Mouse (Mus musculus) stomach, embryonic 16.5 days (tissue): Measurements from ENCODE around the gene 9230102O04Rik. TPM values are rescaled to one million over a fixed set of nuclear protein-coding genes. Genes with fewer than 3 reads are reported as not detected.

Experiments
- ATAC-seq: fragments of 200-750 bp; cut with Nextera tagmentation; 2 replicates; pipeline ENCODE4 v1.8.0; 2017; ENCODE audit warnings: moderate number of reproducible peaks, moderate TSS enrichment; ENCODE audit not compliant: insufficient read depth, low FRiP score
- H3K27ac ChIP-seq: fragments of 300-500 bp; sonication (generic); 2 replicates; pipeline ENCODE4 v1.5.1; 2014; ENCODE audit warnings: low read length
- H3K27me3 ChIP-seq: fragments of 300-500 bp; sonication (generic); 2 replicates; pipeline ENCODE4 v1.6.1; 2014; ENCODE audit warnings: low read length, control low read depth, mixed read lengths; ENCODE audit not compliant: control insufficient read depth, insufficient read depth
- H3K36me3 ChIP-seq: fragments of 300-500 bp; sonication (generic); 2 replicates; pipeline ENCODE4 v1.6.1; 2014; ENCODE audit warnings: low read length; ENCODE audit not compliant: control insufficient read depth, insufficient read depth
- H3K4me1 ChIP-seq: fragments of 300-500 bp; sonication (generic); 2 replicates; pipeline ENCODE4 v1.6.1; 2014; ENCODE audit warnings: low read length, control low read depth, mixed read lengths; ENCODE audit not compliant: control insufficient read depth, insufficient read depth
- H3K4me2 ChIP-seq: fragments of 300-500 bp; sonication (generic); 2 replicates; pipeline ENCODE4 v1.6.1; 2014; ENCODE audit warnings: low read depth, low read length, mixed read lengths
- H3K4me3 ChIP-seq: fragments of 300-500 bp; sonication (generic); replicated peaks from 2 replicates; pipeline ENCODE4 v1.5.1; 2014; ENCODE audit warnings: mild to moderate bottlenecking, low read length
- H3K9ac ChIP-seq: fragments of 300-500 bp; sonication (generic); 2 replicates; pipeline ENCODE4 v1.6.1; 2014; ENCODE audit warnings: low read length
- H3K9me3 ChIP-seq: fragments of 300-500 bp; sonication (generic); replicated peaks from 2 replicates; pipeline ENCODE4 v1.6.1; 2016; ENCODE audit warnings: low read length, control low read depth; ENCODE audit not compliant: control insufficient read depth
- WGBS: fragments of 180-500 bp; shearing (Covaris S2); extraction: QIAGEN DNeasy Blood & Tissue Kit; methylation state at CpG from one replicate; pipeline ENCODE4 v1.1.7; 2014; 5-methylcytosine and 5-hydroxymethylcytosine counted together
- polyA plus RNA-seq: library from polyadenylated mRNA; unstranded; fragments of >200 nt; fragmentation: Nextera tagmentation; extraction: Ambion mirVana; gene quantifications from 2 replicates; pipeline ENCODE4 v1.2.1, GENCODE M21; 2015

Gene 9230102O04Rik
- polyA plus RNA-seq, 1 experiment from 2014 or later = not detected

DNA sequence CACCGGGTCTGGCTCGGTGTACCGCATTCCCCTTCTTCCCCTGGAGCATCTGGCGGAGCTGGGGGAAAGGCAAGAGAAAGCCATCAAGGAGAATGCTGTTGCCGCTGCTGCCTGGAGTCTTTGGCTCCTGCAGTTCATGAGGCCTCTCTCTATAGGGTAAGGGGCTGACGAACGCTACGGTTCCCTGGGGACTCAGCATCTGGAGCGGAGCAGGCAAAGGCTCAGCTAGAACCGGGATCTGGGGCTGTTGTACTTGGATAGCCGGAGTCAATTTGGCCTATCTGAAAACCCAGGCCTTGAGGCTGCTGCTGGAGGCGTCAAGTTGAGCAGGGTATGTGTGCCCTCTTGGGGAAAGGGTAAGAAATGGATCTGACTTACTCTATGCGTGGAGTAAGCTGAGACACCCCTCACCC is 7.7 kb downstream of the 9230102O04Rik start:
- Histone ChIP-seq H3K4me3 (peak overlapping the region; percentile 28), H3K27me3 (peaks cover 66% of the 10 kb centered on the region), H3K9ac (no peak overlapping the region; the same call in 1 of the 2 replicates), H3K4me1 (peaks cover 16% of the 10 kb centered on the region), H3K36me3 (no peaks in the 10 kb centered on the region), H3K27ac (no peak overlapping the region), H3K9me3 (no peaks in the 10 kb centered on the region), H3K4me2 (peak overlapping the region; percentile 44; the same call in 1 of the 2 replicates)
- no peak for ATAC-seq
- 4% methylated on average over 13 of the region's 13 CpGs for WGBS

DNA sequence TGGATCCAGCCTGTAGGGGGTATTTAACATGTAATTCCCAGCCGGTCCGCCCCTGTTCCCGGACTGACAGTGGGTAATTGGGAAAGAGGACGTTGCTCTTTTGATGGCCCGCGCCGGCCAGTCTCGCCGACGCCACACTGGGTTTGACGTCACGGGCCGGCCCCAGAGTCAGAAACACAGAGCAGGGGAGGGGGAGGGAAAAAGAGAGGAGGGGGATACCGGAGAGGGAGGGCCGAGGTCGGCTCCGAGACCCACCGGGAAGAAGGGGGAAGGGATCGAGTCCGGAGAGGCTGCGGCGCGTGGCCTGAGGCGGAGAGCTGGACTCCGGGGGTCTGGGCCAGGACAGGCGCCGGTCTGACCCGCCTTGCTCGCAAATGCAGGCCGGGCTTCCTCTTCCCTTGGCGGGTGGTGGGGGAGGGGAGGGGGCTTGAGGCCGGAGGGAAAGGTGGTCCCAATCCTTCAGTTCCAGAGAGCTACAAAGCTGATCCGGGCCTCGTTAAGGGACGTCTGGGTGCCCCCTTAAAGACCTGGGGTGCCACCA is 8.2 kb downstream of the 9230102O04Rik start, which contains the start of gene 4930412O13Rik:
TSS of gene 4930412O13Rik (plus strand) at position 202 of the 541 bp plus-strand sequence.
- H3K4me1 ChIP-seq = peaks cover 16% of the 10 kb centered on the region
- WGBS = under 1% methylated on average over 32 of the region's 35 CpGs
- no peaks in the 10 kb centered on the region for H3K9me3 ChIP-seq
- peak within 1 kb of the TSS; percentile 60 for H3K4me3 ChIP-seq
- peaks cover 67% of the 10 kb centered on the region for H3K27me3 ChIP-seq
- peak within 1 kb of the TSS; percentile 98 for H3K4me2 ChIP-seq
- H3K27ac ChIP-seq = no peak within 1 kb of the TSS
- no peak for ATAC-seq
- H3K36me3 ChIP-seq = no peaks in the 10 kb centered on the region
- no peak within 1 kb of the TSS; the same call in none of the 2 replicates for H3K9ac ChIP-seq

GRCm38 (mm10) chr2:9880271-9880670 is 9.1 kb downstream of the 9230102O04Rik start:
- peaks cover 16% of the 10 kb centered on the region for H3K4me1 ChIP-seq
- H3K9me3 ChIP-seq = no peaks in the 10 kb centered on the region
- 9% methylated on average over 11 of the region's 11 CpGs for WGBS
- H3K4me2 ChIP-seq = peak overlapping the region; percentile 98; the same call in 1 of the 2 replicates
- H3K27ac ChIP-seq = no peak overlapping the region
- H3K36me3 ChIP-seq = no peaks in the 10 kb centered on the region
- no peak for ATAC-seq
- peaks cover 67% of the 10 kb centered on the region for H3K27me3 ChIP-seq
- H3K9ac ChIP-seq = no peak overlapping the region
- 0 out of 2 replicates have a peak overlapping the region, but pooled peaks have one; percentile 60 for H3K4me3 ChIP-seq

DNA sequence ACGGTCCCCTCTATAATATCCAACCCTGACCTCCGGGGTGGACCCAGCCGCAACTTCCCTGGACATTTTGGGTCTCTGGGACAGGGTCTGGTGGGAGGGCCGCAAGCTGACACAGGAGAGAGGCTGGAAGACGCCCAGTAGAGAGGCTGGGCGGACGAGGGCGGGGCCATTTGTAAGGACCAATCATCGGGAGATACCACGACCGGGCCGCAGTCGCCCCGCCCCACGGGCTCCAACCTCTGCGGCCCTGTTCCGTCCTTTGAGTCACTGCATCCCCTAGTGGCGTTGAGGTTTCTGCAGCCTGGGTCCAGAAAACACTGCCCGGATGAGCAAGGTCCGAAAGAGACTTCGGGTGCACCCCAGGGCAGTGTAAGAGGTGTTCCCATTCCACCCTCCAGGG is 9.8 kb downstream of the 9230102O04Rik start:
- Histone ChIP-seq H3K4me3 (peak overlapping the region; percentile 60), H3K4me1 (peaks cover 16% of the 10 kb centered on the region), H3K9ac (peak overlapping the region; percentile 36; the same call in 1 of the 2 replicates), H3K27ac (no peak overlapping the region), H3K4me2 (peak overlapping the region; percentile 98), H3K9me3 (no peaks in the 10 kb centered on the region), H3K36me3 (no peaks in the 10 kb centered on the region), H3K27me3 (peaks cover 63% of the 10 kb centered on the region)
- peak; percentile 97 for ATAC-seq
- WGBS = under 1% methylated on average over 21 of the region's 21 CpGs

- H3K9me3 ChIP-seq = no peaks in the 10 kb centered on the region
- peak overlapping the region; percentile 60 for H3K4me3 ChIP-seq
- H3K4me1 ChIP-seq = peaks cover 16% of the 10 kb centered on the region
- under 1% methylated on average over 22 of the region's 22 CpGs for WGBS
- peak overlapping the region; percentile 36; the same call in 1 of the 2 replicates for H3K9ac ChIP-seq
- H3K36me3 ChIP-seq = no peaks in the 10 kb centered on the region
- peaks cover 66% of the 10 kb centered on the region for H3K27me3 ChIP-seq
- peak overlapping the region; percentile 98 for H3K4me2 ChIP-seq
- peak; percentile 12; the same call in 1 of the 2 replicates for ATAC-seq
- H3K27ac ChIP-seq = peak overlapping the region; percentile 22; the same call in 1 of the 2 replicates
Observed at GRCm38 (mm10) chr2:9879092-9879491, 10.2 kb downstream of the 9230102O04Rik start.

DNA sequence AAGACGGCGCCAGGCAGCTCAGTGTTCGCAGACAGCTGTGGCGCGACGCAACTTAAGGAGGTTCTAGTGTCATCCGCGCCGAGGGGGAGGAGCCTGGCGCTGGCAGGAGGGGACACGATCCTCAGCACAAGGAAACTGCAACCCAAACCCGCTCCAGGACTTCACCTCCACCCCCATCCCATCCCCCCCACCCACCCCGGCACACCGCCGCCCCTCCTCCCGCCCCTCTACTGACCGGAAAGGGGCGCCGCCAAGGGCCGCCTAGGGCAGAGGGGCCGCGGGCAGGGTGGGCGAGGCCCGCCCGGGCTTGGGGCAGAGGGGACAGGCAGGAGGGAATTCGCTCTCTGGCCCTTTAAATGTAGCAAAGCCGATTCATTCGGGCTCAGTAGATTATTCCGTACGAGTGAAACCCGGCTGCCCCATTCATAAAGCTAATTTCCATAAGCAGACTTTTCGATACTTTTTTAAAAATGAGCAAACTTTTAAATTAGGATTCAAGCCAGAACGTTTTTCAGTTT is 10.7 kb downstream of the 9230102O04Rik start:
- peak overlapping the region; percentile 98 for H3K4me2 ChIP-seq
- peak overlapping the region; percentile 69; the same call in 1 of the 2 replicates for H3K27ac ChIP-seq
- H3K9me3 ChIP-seq = no peaks in the 10 kb centered on the region
- no peaks in the 10 kb centered on the region for H3K36me3 ChIP-seq
- peak overlapping the region; percentile 60 for H3K4me3 ChIP-seq
- no peak for ATAC-seq
- H3K4me1 ChIP-seq = peaks cover 16% of the 10 kb centered on the region
- WGBS = under 1% methylated on average over 28 of the region's 33 CpGs
- H3K27me3 ChIP-seq = peaks cover 68% of the 10 kb centered on the region
- peak overlapping the region; percentile 67 for H3K9ac ChIP-seq

DNA sequence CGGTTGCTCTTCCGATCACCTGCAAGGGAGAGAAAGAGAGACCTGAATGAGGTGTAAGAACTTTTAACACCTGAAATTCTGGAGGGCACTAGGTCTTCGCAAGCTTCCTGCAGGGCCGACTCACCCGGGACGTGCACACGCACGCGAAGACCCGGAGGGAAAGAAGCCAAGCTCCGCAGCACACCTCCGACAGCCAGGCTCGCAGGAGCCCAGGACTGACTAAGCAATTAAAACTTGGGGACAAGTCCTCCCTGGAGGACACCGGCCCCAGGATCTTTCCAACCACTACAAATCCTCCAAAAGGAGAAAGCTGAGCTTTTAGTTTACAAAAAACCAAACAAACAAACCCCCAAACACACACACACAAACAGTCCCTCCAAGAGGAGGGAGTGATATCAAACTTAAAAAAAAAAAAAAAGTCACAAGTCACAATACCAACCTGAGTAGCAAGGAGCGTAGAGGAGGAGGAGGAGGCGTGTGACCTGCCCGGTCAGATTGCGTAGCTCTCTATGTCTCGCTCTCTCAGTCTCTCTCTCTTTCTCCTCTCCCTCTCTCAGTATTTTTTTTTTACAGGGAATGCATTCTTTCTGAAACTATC is 11.3 kb downstream of the 9230102O04Rik start:
- no peaks in the 10 kb centered on the region for H3K9me3 ChIP-seq
- peaks cover 16% of the 10 kb centered on the region for H3K4me1 ChIP-seq
- H3K9ac ChIP-seq = peak overlapping the region; percentile 34; the same call in 1 of the 2 replicates
- peaks cover 68% of the 10 kb centered on the region for H3K27me3 ChIP-seq
- no peak for ATAC-seq
- H3K4me2 ChIP-seq = peak overlapping the region; percentile 98
- H3K27ac ChIP-seq = no peak overlapping the region
- WGBS = 2% methylated on average over 19 of the region's 19 CpGs
- H3K4me3 ChIP-seq = peak overlapping the region; percentile 60
- H3K36me3 ChIP-seq = no peaks in the 10 kb centered on the region

- Histone ChIP-seq H3K4me2 (peak overlapping the region; percentile 98), H3K4me1 (peaks cover 16% of the 10 kb centered on the region), H3K9ac (peak overlapping the region; percentile 54), H3K27ac (no peak overlapping the region), H3K36me3 (no peaks in the 10 kb centered on the region), H3K27me3 (peaks cover 66% of the 10 kb centered on the region), H3K4me3 (peak overlapping the region; percentile 60), H3K9me3 (no peaks in the 10 kb centered on the region)
- no peak for ATAC-seq
- WGBS = 2% methylated on average over 35 of the region's 35 CpGs
Observed at GRCm38 (mm10) chr2:9877326-9877690, 12.0 kb downstream of the 9230102O04Rik start.
